Mouse (Mus musculus) c-Kit-positive CD71-positive TER-119-positive erythroid progenitor cells, embryonic 14.5 days (primary cell): Measurements from ENCODE around the gene Pbxip1.

Experiments used
- DNase-seq: peaks from one replicate; pipeline ENCODE4 v3.0.0-alpha.2; 2013; ENCODE audit warnings: low spot score

Pbxip1 gene

DNA sequence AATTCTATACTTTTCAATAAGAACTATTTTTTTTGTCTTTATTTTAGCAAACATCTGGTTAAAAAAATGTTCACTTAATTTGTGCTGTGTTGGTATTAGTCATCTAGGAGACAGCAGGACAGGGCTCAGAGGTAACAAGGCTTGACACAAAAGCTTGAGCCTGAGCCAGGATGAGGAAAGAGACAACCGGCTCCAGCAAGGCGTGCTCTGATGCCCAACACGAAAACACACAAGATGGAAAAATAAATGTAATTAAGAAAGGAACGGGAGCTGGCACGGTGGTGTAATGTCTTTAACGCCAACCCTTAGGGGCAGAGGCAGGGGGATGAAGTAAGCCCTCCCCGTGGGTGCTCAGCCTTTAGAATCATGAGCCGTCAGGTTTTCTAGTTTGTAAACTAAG lies 49.6 kb downstream of the Pbxip1 start:
- no peak for DNase-seq

- DNase-seq, result no peak
Observed at GRCm38 (mm10) chr3:89486916-89487702, 50.6 kb downstream of the Pbxip1 start.

GRCm38 (mm10) chr3:89490790-89491189 lies 54.3 kb downstream of the Pbxip1 start:
- DNase-seq, result no peak

GRCm38 (mm10) chr3:89491559-89491958 lies 55.1 kb downstream of the Pbxip1 start:
- DNase-seq, result no peak

- no peak for DNase-seq
Observed at GRCm38 (mm10) chr3:89492701-89493151, 56.2 kb downstream of the Pbxip1 start.

- no peak for DNase-seq
Observed at GRCm38 (mm10) chr3:89494630-89495029, 58.1 kb downstream of the Pbxip1 start.

DNA sequence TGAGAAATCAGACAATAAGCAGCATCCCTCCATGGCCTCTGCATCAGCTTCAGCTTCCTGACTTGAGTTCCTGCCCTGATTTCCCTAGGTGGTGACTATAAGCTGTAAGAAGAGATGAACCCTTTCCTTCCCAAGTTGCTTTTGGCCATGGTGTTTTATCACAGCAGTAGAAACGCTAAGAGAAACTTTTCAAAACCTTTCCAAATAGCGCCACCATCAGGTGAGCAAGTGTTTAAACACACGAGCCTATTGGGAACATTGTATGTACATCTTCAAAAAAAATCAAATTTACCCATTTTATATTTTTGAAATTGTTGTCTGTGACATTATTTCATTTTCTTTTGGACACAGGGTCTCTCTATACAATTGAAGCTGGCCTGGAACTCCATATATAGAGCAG lies 59.9 kb downstream of the Pbxip1 start:
- DNase-seq, result no peak

DNA sequence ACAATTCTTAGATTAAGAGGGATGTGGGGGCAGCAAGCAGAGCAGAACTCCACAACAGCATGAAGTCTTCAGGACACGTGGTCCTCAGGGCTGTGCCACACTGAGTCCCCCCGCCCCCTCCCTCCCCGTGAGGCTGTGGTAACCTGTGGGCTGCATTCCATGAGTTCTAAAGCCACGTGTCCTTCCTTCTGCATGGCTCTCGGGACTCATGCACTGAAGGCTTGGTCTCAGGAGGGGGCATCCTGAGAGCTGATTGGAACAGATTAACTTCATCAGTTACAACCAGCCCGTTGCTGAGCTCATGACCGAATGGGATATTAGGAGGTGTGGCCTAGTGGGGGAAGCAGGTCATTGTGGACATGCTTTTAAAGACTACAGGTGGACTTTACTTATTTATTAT lies 63.2 kb downstream of the Pbxip1 start:
- no peak for DNase-seq
